Mouse (Mus musculus): ENCODE measurements around the gene B230307C23Rik.
A peak's percentile ranks its signal among the peaks of the same experiment; 100 is the strongest.
"Not testable (repeated sequence)": the region's sequence is repeated elsewhere in the genome, so short reads cannot be mapped to it uniquely, and the experiment has no call there.

B230307C23Rik gene

DNA sequence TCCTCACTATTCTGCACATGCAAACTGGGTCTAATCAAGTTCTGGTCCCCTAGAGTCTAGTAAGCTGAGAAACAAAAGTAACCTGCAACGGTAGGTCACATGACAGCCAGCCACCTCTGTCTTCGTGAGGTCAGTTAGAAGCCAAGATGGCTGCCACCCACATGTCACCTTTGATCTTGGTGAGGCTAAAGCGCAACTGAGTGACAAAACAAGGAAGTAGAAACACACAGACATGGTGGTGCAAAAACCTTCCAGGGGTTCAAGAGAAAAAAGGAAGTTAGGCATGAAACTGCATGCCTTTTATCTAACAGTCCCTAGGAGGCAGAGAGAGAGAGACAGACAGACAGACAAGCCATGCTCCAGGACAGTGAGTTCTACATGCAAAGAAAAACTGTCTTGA lies 25.0 kb downstream of the B230307C23Rik start:
- no peak for DNase-seq (ENCODE audit: low read depth)

DNA sequence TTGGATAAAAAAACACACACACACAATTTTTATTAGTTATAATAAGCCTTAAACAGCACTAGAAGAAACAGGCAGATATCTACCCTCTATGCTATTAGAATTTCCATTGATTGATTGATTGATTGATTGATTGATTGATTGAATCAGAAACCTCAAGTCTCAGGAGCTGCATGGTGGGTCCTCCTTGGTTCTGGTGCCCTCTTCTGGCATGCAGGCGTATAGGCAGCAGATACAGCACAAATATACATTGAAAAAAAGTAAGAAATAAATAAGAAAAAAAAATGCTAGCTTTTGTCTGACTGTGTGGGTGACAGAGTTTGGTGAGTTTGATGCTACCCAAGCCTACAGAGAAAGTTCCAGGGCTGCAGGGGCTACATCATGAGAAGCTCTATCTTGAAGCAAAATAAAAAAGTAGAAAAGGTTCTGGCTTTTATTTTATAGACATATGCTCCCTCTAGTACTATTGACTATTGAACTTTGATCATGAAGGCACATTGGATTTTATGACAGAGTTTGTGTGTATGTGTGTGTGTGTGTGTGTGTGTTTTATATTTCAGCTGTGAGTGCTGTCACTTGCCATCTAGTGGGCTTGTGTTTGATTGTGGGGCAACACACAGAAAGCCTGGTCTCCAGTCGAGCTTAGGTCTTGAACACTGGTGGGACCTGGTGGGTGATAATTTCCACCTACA lies 25.7 kb downstream of the B230307C23Rik start:
- DNase-seq (ENCODE audit: low read depth): peak; percentile 70

DNA sequence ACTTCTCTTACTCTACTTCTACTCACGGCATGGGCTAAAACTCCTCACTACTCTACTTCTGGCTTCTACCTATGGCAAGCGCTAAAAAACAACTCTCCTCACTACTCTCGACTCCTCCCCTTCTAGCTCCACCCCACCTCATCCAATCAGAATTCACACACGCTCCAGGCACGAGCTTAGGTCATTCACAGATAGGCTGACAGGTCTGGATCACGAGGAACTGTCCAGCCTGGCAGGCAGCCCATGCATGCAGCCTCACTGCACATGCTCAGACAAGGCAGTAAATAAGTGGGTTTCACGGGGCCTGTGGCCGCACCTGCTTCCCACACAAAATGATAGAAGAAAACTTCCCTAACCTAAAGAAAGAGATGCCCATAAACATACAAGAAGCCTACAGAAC lies 29.1 kb downstream of the B230307C23Rik start:
- not testable (repeated sequence) for DNase-seq (ENCODE audit: low read depth)

DNA sequence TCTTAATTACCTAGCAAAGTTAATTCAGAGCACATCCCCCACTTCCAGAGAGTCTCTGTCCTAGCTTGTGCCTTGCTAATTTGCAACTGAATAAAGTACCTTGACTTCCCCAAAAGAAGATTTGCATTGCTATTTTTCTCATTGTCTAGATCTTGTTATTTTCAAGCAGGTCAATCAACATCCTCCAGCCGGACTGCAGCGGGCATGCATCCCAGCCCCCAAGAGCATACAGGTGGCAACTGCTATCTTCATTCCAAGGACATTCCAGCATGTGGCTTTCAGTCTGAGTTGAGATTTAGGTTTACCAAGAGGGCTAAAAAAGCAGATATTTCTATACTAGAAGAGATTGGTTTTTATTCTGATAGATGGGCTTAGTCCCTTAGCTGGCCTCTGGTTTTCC lies 37.9 kb downstream of the B230307C23Rik start:
- not testable (repeated sequence) for DNase-seq (ENCODE audit: low read depth)

DNA sequence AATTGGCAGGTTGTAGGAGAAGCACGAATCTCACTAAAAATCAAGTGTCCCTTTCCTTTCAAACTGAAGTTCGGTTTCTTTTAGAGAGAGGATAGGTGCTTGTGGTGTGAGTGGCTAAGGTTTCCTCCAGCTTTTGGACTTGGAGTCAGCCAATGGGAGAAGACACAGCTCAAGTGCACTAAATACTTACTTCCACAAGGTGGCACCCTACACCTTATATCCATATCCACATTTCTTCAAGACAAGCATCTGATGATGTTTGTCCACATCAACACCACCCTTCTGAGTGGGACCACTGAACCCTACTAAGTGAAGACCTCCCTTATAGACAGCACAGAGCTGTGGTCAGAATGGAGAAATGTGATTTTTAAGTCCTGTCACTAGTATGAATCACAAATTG lies 44.6 kb downstream of the B230307C23Rik start:
- peak; percentile 12 for DNase-seq (ENCODE audit: low read depth)

DNA sequence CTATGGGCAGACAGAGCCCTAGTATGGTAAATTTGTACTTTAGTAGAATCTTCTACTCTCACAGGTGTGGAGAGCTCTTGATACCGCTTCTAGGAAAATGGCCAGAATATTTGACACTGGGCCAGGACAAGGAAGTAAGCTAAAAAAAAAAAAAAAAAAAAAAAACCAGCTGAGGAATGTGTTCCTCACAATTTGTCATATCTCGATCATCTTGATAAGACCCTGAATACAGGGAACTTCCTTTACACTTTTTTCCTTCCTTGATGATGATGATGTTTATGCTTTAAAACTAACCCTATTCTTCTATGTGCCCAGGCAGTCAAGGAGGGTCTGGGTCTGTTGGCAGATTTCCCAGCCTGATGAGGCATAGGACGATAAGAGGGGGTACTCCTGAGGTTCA lies 82.3 kb downstream of the B230307C23Rik start:
- DNase-seq (ENCODE audit: low read depth): not testable (repeated sequence)

DNA sequence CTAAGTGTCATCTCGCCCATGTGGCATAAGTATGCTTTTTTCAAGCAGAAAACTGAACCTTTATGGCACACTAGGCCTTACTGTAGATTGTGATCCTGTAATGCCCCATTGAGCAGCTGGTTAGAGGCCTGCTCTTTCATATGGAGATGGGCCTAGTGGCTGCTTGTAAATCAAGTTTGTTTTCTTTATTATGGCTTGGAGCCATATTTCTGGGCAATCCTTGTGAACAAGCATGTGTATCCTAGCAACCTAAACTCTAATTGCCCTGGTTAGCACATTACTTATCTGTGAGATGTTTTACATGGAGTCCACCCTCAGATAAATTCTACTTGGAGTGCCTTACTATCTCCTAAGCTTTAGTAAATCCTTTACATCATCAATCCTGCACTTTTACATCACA lies 84.0 kb downstream of the B230307C23Rik start:
- not testable (repeated sequence) for DNase-seq (ENCODE audit: low read depth)
